Mouse (Mus musculus) adrenal gland, postnatal 10 days (tissue): ENCODE measurements around the gene Vps35l. TPM values are rescaled to one million over a fixed set of nuclear protein-coding genes. Genes with fewer than 3 reads are reported as not detected.

Experiments used
- DNase-seq: peaks from one replicate; pipeline ENCODE4 v3.0.0; 2021; ENCODE audit warnings: mixed read lengths
- total RNA-seq, 2 experiments: library from RNA; stranded (reverse); gene quantifications; 2 replicates each; pipeline ENCODE4 v1.2.3; 2021

The Vps35l gene
- total RNA-seq, 2 experiments from 2014 or later: 54.0 to 61.7 TPM

- DNase-seq: no peak
These were observed 143.9 kb downstream of the Vps35l start for GRCm38 (mm10) chr7:118883957-118884356.

GRCm38 (mm10) chr7:118884969-118885368 is 144.9 kb downstream of the Vps35l start:
- DNase-seq: peak; percentile 38

GRCm38 (mm10) chr7:118887303-118888055 is 147.5 kb downstream of the Vps35l start:
- DNase-seq: no peak

- no peak for DNase-seq
These were observed 149.1 kb downstream of the Vps35l start for GRCm38 (mm10) chr7:118889046-118889680.

Other genes starting within 250 kb of the Vps35l start
- 10 to 100 TPM; 19.0 to 21.2 TPM for gene Itpripl2, start 248.3 kb upstream of the Vps35l start, total RNA-seq
- 10 to 100 TPM; 71.9 to 78.3 TPM for gene Coq7, start 206.9 kb upstream of the Vps35l start, total RNA-seq
- gene Tmc7, start 155.5 kb upstream of the Vps35l start, total RNA-seq: 1 to 10 TPM; 1.3 to 2.1 TPM
- under 1 TPM; 0.45 to 0.64 TPM for gene Tmc5, start 142.9 kb upstream of the Vps35l start, total RNA-seq
- 10 to 100 TPM; 90.1 to 93.8 TPM for gene Gde1, start 34.4 kb upstream of the Vps35l start, total RNA-seq
- 10 to 100 TPM in 1 of 2 experiments, 1 to 10 TPM in 1; 7.4 to 10.1 TPM for gene Ccp110, start 27.7 kb upstream of the Vps35l start, total RNA-seq
- 10 to 100 TPM in 1 of 2 experiments, 1 to 10 TPM in 1; 9.1 to 11.9 TPM for gene Iqck, start 115.5 kb downstream of the Vps35l start, total RNA-seq
- gene Knop1, start 116.0 kb downstream of the Vps35l start, total RNA-seq: 10 to 100 TPM; 50.7 to 54.5 TPM